Mouse (Mus musculus) heart, embryonic 10.5 days (tissue): ENCODE measurements at regions not wholly inside any gene's neighbourhood (a gene's known extent, or its start where the extent isn't known, plus 50 kb on each side); places are given as distances from the start of the nearest gene placed in this dataset.
"Not testable (repeated sequence)": the region's sequence is repeated elsewhere in the genome, so short reads cannot be mapped to it uniquely, and the experiment has no call there.

Experiments
- DNase-seq: peaks from one replicate; pipeline ENCODE4 v3.0.0-alpha.2; 2017; ENCODE audit warnings: low spot score
- H3K27ac ChIP-seq: fragments of 300-500 bp; sonication (generic); 2 replicates; pipeline ENCODE4 v1.5.1; 2016; ENCODE audit warnings: mild to moderate bottlenecking
- H3K27me3 ChIP-seq: fragments of 300-500 bp; sonication (generic); 2 replicates; pipeline ENCODE4 v1.6.1; 2016; ENCODE audit warnings: mild to moderate bottlenecking; ENCODE audit not compliant: poor library complexity, insufficient read depth, severe bottlenecking
- H3K36me3 ChIP-seq: fragments of 300-500 bp; sonication (generic); 2 replicates; pipeline ENCODE4 v1.6.1; 2016; ENCODE audit warnings: mild to moderate bottlenecking, moderate library complexity
- H3K4me1 ChIP-seq: fragments of 300-500 bp; sonication (generic); 2 replicates; pipeline ENCODE4 v1.6.1; 2016; ENCODE audit warnings: mild to moderate bottlenecking
- H3K4me3 ChIP-seq: fragments of 300-500 bp; sonication (generic); 2 replicates; pipeline ENCODE4 v1.5.1; 2016; ENCODE audit warnings: mild to moderate bottlenecking, moderate library complexity
- H3K9me3 ChIP-seq: fragments of 300-500 bp; sonication (generic); 2 replicates; pipeline ENCODE4 v1.6.1; 2016; ENCODE audit warnings: mild to moderate bottlenecking, moderate library complexity
- WGBS: fragments of 180-500 bp; shearing (Covaris S2); methylation state at CpG from one replicate; pipeline ENCODE4 v1.1.7; 2016; 5-methylcytosine and 5-hydroxymethylcytosine counted together

- H3K27ac ChIP-seq, H3K27me3 ChIP-seq, H3K4me3 ChIP-seq, H3K4me1 ChIP-seq, DNase-seq, H3K36me3 ChIP-seq: not testable (repeated sequence)
- 71% methylated on average over 2 of the region's 2 CpGs for WGBS
- H3K9me3 ChIP-seq: peaks cover 27% of the 10 kb centered on the region
Measured at GRCm38 (mm10) chr12:18327136-18327535, 187.2 kb upstream of the 5730507C01Rik start.

- not testable (repeated sequence) for H3K36me3 ChIP-seq, H3K4me3 ChIP-seq
- 47% methylated on average over 1 of the region's 1 CpGs for WGBS
Measured at GRCm38 (mm10) chr12:18346692-18347091, 167.6 kb upstream of the 5730507C01Rik start.

GRCm38 (mm10) chr12:18347122-18347521 lies 167.2 kb upstream of the 5730507C01Rik start:
- not testable (repeated sequence) for H3K36me3 ChIP-seq, H3K4me1 ChIP-seq, H3K4me3 ChIP-seq, DNase-seq, H3K27me3 ChIP-seq, H3K27ac ChIP-seq
- no CpG with 5 or more reads among the region's 1 CpGs for WGBS
- peaks cover 30% of the 10 kb centered on the region for H3K9me3 ChIP-seq

More at GRCm38 (mm10) chr12:18346692-18347091, 167.6 kb upstream of the 5730507C01Rik start:
- not testable (repeated sequence) for H3K27ac ChIP-seq, H3K4me1 ChIP-seq, DNase-seq, H3K27me3 ChIP-seq
- H3K9me3 ChIP-seq: peaks cover 30% of the 10 kb centered on the region

GRCm38 (mm10) chr12:18387257-18387656 lies 127.1 kb upstream of the 5730507C01Rik start:
- Histone ChIP-seq H3K27me3 (peaks cover 14% of the 10 kb centered on the region), H3K27ac (no peak overlapping the region), H3K4me1 (no peaks in the 10 kb centered on the region), H3K36me3 (no peaks in the 10 kb centered on the region), H3K9me3 (peaks cover 35% of the 10 kb centered on the region), H3K4me3 (peak overlapping the region; percentile 35)
- DNase-seq: no peak
- 4% methylated on average over 32 of the region's 41 CpGs for WGBS

GRCm38 (mm10) chr12:18387821-18388220 lies 126.5 kb upstream of the 5730507C01Rik start:
- H3K9me3 ChIP-seq: peaks cover 35% of the 10 kb centered on the region
- H3K27me3 ChIP-seq: peaks cover 14% of the 10 kb centered on the region
- H3K4me1 ChIP-seq: no peaks in the 10 kb centered on the region
- H3K27ac ChIP-seq: no peak overlapping the region
- H3K4me3 ChIP-seq: peak overlapping the region; percentile 35
- WGBS: 12% methylated on average over 28 of the region's 28 CpGs
- H3K36me3 ChIP-seq: no peaks in the 10 kb centered on the region
- no peak for DNase-seq
